Comparison of ENCODE assay signal across 13 mouse cellular contexts in genomic region chr6:82740868-82741517, GRCm38 (mm10). TPM values are rescaled to one million over a fixed set of nuclear protein-coding genes. Genes with fewer than 3 reads are reported as not detected.
DNase-seq lines count a peak whose midpoint lies in the region; ATAC-seq and TF ChIP-seq lines count a peak whose summit lies in the region.
"Had no signal": no experiment of that assay in that cellular context is flagged by ENCODE, and none has a peak within 500 bp of the region (broad histone marks: within the 10 kb centered on the region; RNA-seq: fewer than 3 reads in every experiment).

No protein-coding gene starts in this region.

- 81% methylated on average over 8 of the region's 8 CpGs for WGBS in stomach, embryonic 15.5 days

- H3K9ac ChIP-seq in stomach, embryonic 15.5 days: no peak overlapping the region
- H3K9ac ChIP-seq: hindbrain, embryonic 15.5 days; lung, embryonic 14.5 days had no signal

- H3K27me3 ChIP-seq in stomach, embryonic 15.5 days (replicated peaks): no peaks in the 10 kb centered on the region
- H3K27me3 ChIP-seq: hindbrain, embryonic 15.5 days had no signal

- DNase-seq in heart, adult 9 months (ENCODE audit: low spot score in 2 of 2): peak; percentile 48 to 51
- no peak for DNase-seq in heart, postnatal 4 days
- peak; percentile 70 for DNase-seq in ovary, adult 18-20 months (ENCODE audit: low spot score)
- DNase-seq in ovary, postnatal 14 days (ENCODE audit: low spot score): no peak
- no peak for DNase-seq in lung, postnatal 25 days (ENCODE audit: low spot score)

- no peak for TF ChIP-seq CTCF in bone marrow macrophage, adult 2 months (IDR thresholded peaks at IDR 0.05; ENCODE audit: low read depth, low read length)

- no peak overlapping the region for H3K4me2 ChIP-seq in stomach, embryonic 15.5 days

- TF ChIP-seq POLR2A in bone marrow macrophage, adult 2 months (IDR thresholded peaks at IDR 0.05; ENCODE audit: borderline replicate concordance, low read depth, low read length): no peak

- H3K36me3 ChIP-seq in stomach, embryonic 15.5 days: peaks cover 17% of the 10 kb centered on the region
- H3K36me3 ChIP-seq: hindbrain, embryonic 15.5 days had no signal

- H3K4me1 ChIP-seq in bone marrow macrophage, adult 2 months (ENCODE audit: control insufficient read depth, insufficient read depth, low read length): peaks cover 14% of the 10 kb centered on the region
- H3K4me1 ChIP-seq in stomach, embryonic 15.5 days: no peaks in the 10 kb centered on the region
- H3K4me1 ChIP-seq: midbrain, embryonic 10.5 days had no signal

- H3K9me3 ChIP-seq in stomach, embryonic 15.5 days: no peaks in the 10 kb centered on the region
- H3K9me3 ChIP-seq: hindbrain, embryonic 15.5 days; midbrain, embryonic 10.5 days had no signal

- peak overlapping the region; percentile 35; the same call in 1 of the 2 replicates for H3K27ac ChIP-seq in bone marrow macrophage, adult 2 months (ENCODE audit: insufficient read depth, low read depth, low read length)
- peak overlapping the region; percentile 8; the same call in 1 of the 2 replicates for H3K27ac ChIP-seq in stomach, embryonic 15.5 days
- H3K27ac ChIP-seq: hindbrain, embryonic 15.5 days; kidney, postnatal 0 days; midbrain, embryonic 10.5 days had no signal

- no peak overlapping the region for H3K4me3 ChIP-seq in bone marrow macrophage, adult 2 months (ENCODE audit: insufficient read depth, low read length)
- no peak overlapping the region for H3K4me3 ChIP-seq in stomach, embryonic 15.5 days (replicated peaks)
- H3K4me3 ChIP-seq: erythroblast, embryonic 14.5 days; hindbrain, embryonic 15.5 days; midbrain, embryonic 10.5 days had no signal

- ATAC-seq in stomach, embryonic 15.5 days (ENCODE audit: insufficient read depth, low FRiP score, low read depth): no peak
- ATAC-seq in inflammation-experienced regulatory T-cells, adult 6 months: no peak

RNA-seq across cellular contexts. Expression of gene Hk2, which starts 33.3 kb away (rescaled TPM):
- total RNA-seq in heart, postnatal 4 days (2021): 10 to 100 TPM; 86.8 to 96.6 TPM
- 21.9 and 24.9 TPM in 2 replicates for polyA plus RNA-seq in bone marrow macrophage, adult 2 months (2012; ENCODE audit: insufficient read depth, insufficient read length, missing spikeins)
- 22.3 and 23.8 TPM in 2 replicates for polyA plus RNA-seq in stomach, embryonic 15.5 days (2015; fragmentation: Nextera tagmentation; extraction: Ambion mirVana)
- polyA plus RNA-seq in inflammation-experienced regulatory T-cells, adult 6 months (2017; shearing (Covaris generic)): 1 to 10 TPM; 3.9 to 9.0 (median 4.5) TPM

RNA-seq across cellular contexts. Expression of gene Pole4, which starts 35.8 kb away (rescaled TPM):
- total RNA-seq in heart, postnatal 4 days (2021): 10 to 100 TPM; 47.0 to 47.2 TPM
- polyA plus RNA-seq in bone marrow macrophage, adult 2 months (2012; ENCODE audit: insufficient read depth, insufficient read length, missing spikeins): 34.8 and 43.4 TPM in 2 replicates
- 98.5 and 110 TPM in 2 replicates for polyA plus RNA-seq in stomach, embryonic 15.5 days (2015; fragmentation: Nextera tagmentation; extraction: Ambion mirVana)
- polyA plus RNA-seq in inflammation-experienced regulatory T-cells, adult 6 months (2017; shearing (Covaris generic)): 10 to 100 TPM; 41.9 to 88.1 (median 72.5) TPM

Comparison
In these comparisons a context has a peak if more than half of its experiments do, and no peak if none do; other contexts are left out.
1. DNase-seq: peak in heart, adult 9 months (2 of 2) and ovary, adult 18-20 months (single experiment); none in heart, postnatal 4 days (single experiment), ovary, postnatal 14 days (single experiment) and lung, postnatal 25 days (single experiment).